Mouse (Mus musculus) MEL (cell line): Measurements from ENCODE around the gene Fam219a. TPM values are rescaled to one million over a fixed set of nuclear protein-coding genes. Genes with fewer than 3 reads are reported as not detected.
A peak's percentile ranks its signal among the peaks of the same experiment; 100 is the strongest.

ENCODE experiments used
- DNase-seq: peaks from one replicate; pipeline ENCODE4 v3.0.0; 2011; ENCODE audit warnings: low read depth, low spot score
- H3K27ac ChIP-seq: 2 replicates; pipeline ENCODE4 v1.5.1; 2012; ENCODE audit warnings: low read depth, mild to moderate bottlenecking, control low read depth, low read length, moderate library complexity; ENCODE audit not compliant: control insufficient read depth
- H3K27me3 ChIP-seq, 2 experiments: fragments of 150-350 bp in 1 of 2; sonication (generic) in 1 of 2; 2 replicates each; pipeline ENCODE4 v1.6.1; 2012; ENCODE audit warnings: low read length in 2 of 2, mild to moderate bottlenecking in 2 of 2, improper control_type of control experiment in 1 of 2, moderate library complexity in 1 of 2; ENCODE audit not compliant: insufficient read depth in 2 of 2, control insufficient read depth in 1 of 2
- H3K36me3 ChIP-seq, 2 experiments: 2 replicates each; pipeline ENCODE4 v1.6.1; 2012 to 2014; ENCODE audit warnings: low read length in 2 of 2, improper control_type of control experiment in 1 of 2, inconsistent platforms in 1 of 2, mild to moderate bottlenecking in 1 of 2; ENCODE audit not compliant: insufficient read depth in 2 of 2, control insufficient read depth in 1 of 2
- H3K4me1 ChIP-seq, 2 experiments: fragments of 150-350 bp in 1 of 2; sonication (generic) in 1 of 2; 2 replicates each; pipeline ENCODE4 v1.6.1; 2012; ENCODE audit warnings: low read length in 2 of 2, improper control_type of control experiment in 1 of 2, mild to moderate bottlenecking in 1 of 2; ENCODE audit not compliant: insufficient read depth in 2 of 2, control insufficient read depth in 1 of 2
- H3K4me3 ChIP-seq, 2 experiments: fragments of 150-350 bp in 1 of 2; sonication (generic) in 1 of 2; 2 replicates each; pipeline ENCODE4 v1.5.1; 2012; ENCODE audit warnings: low read depth in 2 of 2, low read length in 2 of 2, mild to moderate bottlenecking in 2 of 2, moderate library complexity in 2 of 2, control low read depth in 1 of 2, improper control_type of control experiment in 1 of 2; ENCODE audit not compliant: control insufficient read depth in 1 of 2, insufficient read depth in 1 of 2
- H3K79me2 ChIP-seq: 2 replicates; pipeline ENCODE4 v1.6.1; 2012; ENCODE audit warnings: mild to moderate bottlenecking, low read length, moderate library complexity; ENCODE audit not compliant: control insufficient read depth, poor library complexity, insufficient read depth
- H3K9ac ChIP-seq: 2 replicates; pipeline ENCODE4 v1.6.1; 2012; ENCODE audit warnings: low read depth, mild to moderate bottlenecking, control low read depth, low read length, moderate library complexity; ENCODE audit not compliant: control insufficient read depth, poor library complexity, severe bottlenecking
- H3K9me3 ChIP-seq: fragments of 150-350 bp; sonication (generic); replicated peaks from 2 replicates; pipeline ENCODE4 v1.6.1; 2012; ENCODE audit warnings: mild to moderate bottlenecking, low read length, improper control_type of control experiment, moderate library complexity; ENCODE audit not compliant: insufficient read depth
- CTCF ChIP-seq, 3 experiments: IDR thresholded peaks in 2 of 3; conservative IDR thresholded peaks in 1 of 3; 2 replicates each; pipeline ENCODE4 v1.5.1; 2011 to 2012; ENCODE audit warnings: low read length in 3 of 3, low read depth in 2 of 3, mild to moderate bottlenecking in 2 of 3, improper control_type of control experiment in 1 of 3, inconsistent platforms in 1 of 3, mixed read lengths in 1 of 3, moderate library complexity in 1 of 3; ENCODE audit not compliant: control insufficient read depth in 1 of 3, insufficient read depth in 1 of 3, poor library complexity in 1 of 3, severe bottlenecking in 1 of 3
- MEF2A ChIP-seq: IDR thresholded peaks from 2 replicates; pipeline ENCODE4 v1.6.1; 2014; ENCODE audit warnings: low read depth, mild to moderate bottlenecking, inconsistent platforms, low read length, improper control_type of control experiment; ENCODE audit not compliant: poor library complexity, insufficient replicate concordance, severe bottlenecking; ENCODE audit errors: extremely low read depth
- MXI1 ChIP-seq: IDR thresholded peaks from 2 replicates; pipeline ENCODE4 v1.6.1; 2011; ENCODE audit warnings: mild to moderate bottlenecking, low read depth, low read length, improper control_type of control experiment
- POLR2AphosphoS2 ChIP-seq: IDR thresholded peaks from 2 replicates; pipeline ENCODE4 v1.6.1; 2011; ENCODE audit warnings: low read length, improper control_type of control experiment
- RAD21 ChIP-seq: IDR thresholded peaks from 2 replicates; pipeline ENCODE4 v1.6.1; 2011; ENCODE audit warnings: mild to moderate bottlenecking, low read depth, low read length, improper control_type of control experiment
- SIN3A ChIP-seq: IDR thresholded peaks from 2 replicates; pipeline ENCODE4 v1.6.1; 2012; ENCODE audit warnings: low read length, improper control_type of control experiment, inconsistent platforms
- SMC3 ChIP-seq: IDR thresholded peaks from 2 replicates; pipeline ENCODE4 v1.6.1; 2011; ENCODE audit warnings: low read depth, low read length, improper control_type of control experiment
- TCF12 ChIP-seq: IDR thresholded peaks from 2 replicates; pipeline ENCODE4 v1.6.1; 2014; ENCODE audit warnings: low read depth, mild to moderate bottlenecking, inconsistent platforms, low read length, improper control_type of control experiment, moderate library complexity
- USF2 ChIP-seq, 2 experiments: IDR thresholded peaks; 2 replicates each; pipeline ENCODE4 v1.6.1; 2011 to 2012; ENCODE audit warnings: improper control_type of control experiment in 2 of 2, low read length in 2 of 2, borderline replicate concordance in 1 of 2, inconsistent platforms in 1 of 2, low read depth in 1 of 2, mild to moderate bottlenecking in 1 of 2; ENCODE audit not compliant: insufficient read depth in 1 of 2
- ZC3H11A ChIP-seq: IDR thresholded peaks from 2 replicates; pipeline ENCODE4 v1.6.1; 2012; ENCODE audit warnings: low read depth, mild to moderate bottlenecking, inconsistent platforms, low read length, improper control_type of control experiment
- ZNF384 ChIP-seq: IDR thresholded peaks from 2 replicates; pipeline ENCODE4 v1.6.1; 2012; ENCODE audit warnings: low read depth, mild to moderate bottlenecking, inconsistent platforms, low read length, improper control_type of control experiment
- polyA plus RNA-seq, 2 experiments: library from polyadenylated mRNA; stranded (reverse) in 1 of 2; unstranded in 1 of 2; fragments of >175 nt in 1 of 2; fragments of >200 nt in 1 of 2; gene quantifications; 2 replicates each; pipeline versions ENCODE4 v1.2.1 to v1.2.4; 2012; ENCODE audit warnings: low replicate concordance in 2 of 2, low read depth in 1 of 2; ENCODE audit not compliant: insufficient read length in 2 of 2, insufficient read depth in 1 of 2, missing spikeins in 1 of 2
- total RNA-seq: library from RNA; depleted of rRNA; stranded (reverse); fragments of 300-350 nt; gene quantifications from 2 replicates; pipeline ENCODE4 v1.2.3, GENCODE M21; 2012; rRNA removed

Fam219a gene
- total and polyA plus RNA-seq, 3 experiments: 0.85 to 3.8 TPM; not detected in 1

- Histone ChIP-seq H3K79me2 (peaks cover 3% of the 10 kb centered on the region; the same call in 1 of the 2 replicates), H3K4me1 (peaks cover 0 to 3% of the 10 kb centered on the region in 2 experiments; a peak in 1 of 4 replicates), H3K27me3 (no peaks in the 10 kb centered on the region), H3K36me3 (peaks cover 0 to 2% of the 10 kb centered on the region in 2 experiments; a peak in 1 of 4 replicates), H3K27ac (no peak overlapping the region), H3K4me3 (no peak overlapping the region), H3K9ac (no peak overlapping the region), H3K9me3 (no peaks in the 10 kb centered on the region)
- DNase-seq: peak; percentile 14
- no peak for TF ChIP-seq TCF12
- TF ChIP-seq POLR2AphosphoS2: no peak
Observed at GRCm38 (mm10) chr4:41469199-41469598, 100.1 kb downstream of the Fam219a start.

GRCm38 (mm10) chr4:41468396-41469080 lies 100.8 kb downstream of the Fam219a start:
- no peak for TF ChIP-seq TCF12
- TF ChIP-seq CTCF (IDR thresholded peaks at IDR 0.05 in 2 of 3, conservative IDR thresholded peaks at IDR 0.05 in 1 of 3; ENCODE audit: control insufficient read depth in 1 of 3, insufficient read depth in 1 of 3, low read depth in 2 of 3, low read length in 3 of 3, poor library complexity in 1 of 3, severe bottlenecking in 1 of 3): peak; percentile 38 to 75 (median 50); a peak in 5 of 6 replicates
- no peak for TF ChIP-seq USF2 (IDR thresholded peaks at IDR 0.05; ENCODE audit: borderline replicate concordance in 1 of 2, insufficient read depth in 1 of 2, low read depth in 1 of 2, low read length in 2 of 2)
- 0 out of 2 replicates have a peak, but pooled peaks have one; percentile 23 for TF ChIP-seq MXI1
- peak; percentile 69 for TF ChIP-seq SMC3
- TF ChIP-seq MEF2A: no peak
- peak; percentile 87 for TF ChIP-seq ZNF384
- peak; percentile 59 for TF ChIP-seq ZC3H11A
- TF ChIP-seq RAD21: peak; percentile 80
- 0 out of 2 replicates have a peak, but pooled peaks have one; percentile 47 for TF ChIP-seq SIN3A
- DNase-seq: peak; percentile 59
- peaks cover 5% of the 10 kb centered on the region for H3K79me2 ChIP-seq
- H3K4me3 ChIP-seq: no peak overlapping the region
- H3K27me3 ChIP-seq: no peaks in the 10 kb centered on the region
- H3K9ac ChIP-seq: no peak overlapping the region
- peaks cover 0 to 3% of the 10 kb centered on the region in 2 experiments; a peak in 1 of 4 replicates for H3K4me1 ChIP-seq
- no peak overlapping the region for H3K27ac ChIP-seq
- H3K36me3 ChIP-seq: peaks cover 0 to 2% of the 10 kb centered on the region in 2 experiments; a peak in 1 of 4 replicates
- H3K9me3 ChIP-seq: no peaks in the 10 kb centered on the region

Other genes with a start within 250 kb of the Fam219a start
- 9.1 and 12.8 TPM in 2 replicates for gene Ubap1, start 220.5 kb downstream of the Fam219a start, total RNA-seq
- gene Ubap1, start 220.5 kb downstream of the Fam219a start, polyA plus RNA-seq: 10 to 100 TPM in 1 of 2 experiments, not detected in 1; 15.7 TPM
- 11.6 and 11.7 TPM in 2 replicates for gene Kif24, start 104.7 kb downstream of the Fam219a start, total RNA-seq
- 10 to 100 TPM in 1 of 2 experiments, not detected in 1; 13.2 TPM for gene Kif24, start 104.7 kb downstream of the Fam219a start, polyA plus RNA-seq
- 19.2 and 20.9 TPM in 2 replicates for gene Nudt2, start 104.4 kb downstream of the Fam219a start, total RNA-seq
- 10 to 100 TPM in 1 of 2 experiments, not detected in 1; 25.3 TPM for gene Nudt2, start 104.4 kb downstream of the Fam219a start, polyA plus RNA-seq
- gene AI464131, start 66.5 kb downstream of the Fam219a start, total RNA-seq: 1.2 and 1.5 TPM in 2 replicates
- gene AI464131, start 66.5 kb downstream of the Fam219a start, polyA plus RNA-seq: 1 to 10 TPM in 1 of 2 experiments, not detected in 1; 2.2 TPM
- gene 1110017D15Rik, start 52.2 kb downstream of the Fam219a start, total RNA-seq: not detected in 2 replicates
- under 1 TPM in 1 of 2 experiments, not detected in 1; 0.21 TPM for gene 1110017D15Rik, start 52.2 kb downstream of the Fam219a start, polyA plus RNA-seq
- not detected in 2 replicates for gene Dnaic1, start 237 bp upstream of the Fam219a start, total RNA-seq
- gene Dnaic1, start 237 bp upstream of the Fam219a start, polyA plus RNA-seq: not detected
- gene Enho, start 70.8 kb upstream of the Fam219a start, total RNA-seq: 0.19 TPM in 1 of 2 replicates, not detected in the other
- under 1 TPM in 1 of 2 experiments, not detected in 1; 0.40 TPM for gene Enho, start 70.8 kb upstream of the Fam219a start, polyA plus RNA-seq
- not detected in 2 replicates for gene Cntfr, start 127.6 kb upstream of the Fam219a start, total RNA-seq
- gene Cntfr, start 127.6 kb upstream of the Fam219a start, polyA plus RNA-seq: not detected
- gene Il11ra1, start 130.5 kb upstream of the Fam219a start, total RNA-seq: 42.9 and 66.7 TPM in 2 replicates
- gene Il11ra1, start 130.5 kb upstream of the Fam219a start, polyA plus RNA-seq: 10 to 100 TPM in 1 of 2 experiments, not detected in 1; 44.4 TPM
- gene Rpp25l, start 144.0 kb upstream of the Fam219a start, total RNA-seq: 50.4 and 63.5 TPM in 2 replicates
- 10 to 100 TPM in 1 of 2 experiments, not detected in 1; 52.0 TPM for gene Rpp25l, start 144.0 kb upstream of the Fam219a start, polyA plus RNA-seq
- 51.8 and 57.7 TPM in 2 replicates for gene Dctn3, start 153.6 kb upstream of the Fam219a start, total RNA-seq
- gene Dctn3, start 153.6 kb upstream of the Fam219a start, polyA plus RNA-seq: 10 to 100 TPM in 1 of 2 experiments, not detected in 1; 64.6 TPM
- not detected in 2 replicates for gene Arid3c, start 161.6 kb upstream of the Fam219a start, total RNA-seq
- gene Arid3c, start 161.6 kb upstream of the Fam219a start, polyA plus RNA-seq: under 1 TPM in 1 of 2 experiments, not detected in 1; 0.13 TPM
- 22.7 and 26.5 TPM in 2 replicates for gene Galt, start 185.7 kb upstream of the Fam219a start, total RNA-seq
- gene Galt, start 185.7 kb upstream of the Fam219a start, polyA plus RNA-seq: 10 to 100 TPM in 1 of 2 experiments, not detected in 1; 31.9 TPM
- 59.4 and 80.1 TPM in 2 replicates for gene Sigmar1, start 186.6 kb upstream of the Fam219a start, total RNA-seq
- gene Sigmar1, start 186.6 kb upstream of the Fam219a start, polyA plus RNA-seq: 100 to 1,000 TPM; 112 to 190 TPM
- gene Ccl27a, start 204.7 kb upstream of the Fam219a start, total RNA-seq: 4.9 and 6.4 TPM in 2 replicates
- 10 to 100 TPM in 1 of 2 experiments, not detected in 1; 12.1 TPM for gene Ccl27a, start 204.7 kb upstream of the Fam219a start, polyA plus RNA-seq